Mouse (Mus musculus): ENCODE measurements around the gene Tex9. TPM values are rescaled to one million over a fixed set of nuclear protein-coding genes. Genes with fewer than 3 reads are reported as not detected.
"Not testable (repeated sequence)": the region's sequence is repeated elsewhere in the genome, so short reads cannot be mapped to it uniquely, and the experiment has no call there.

Gene Tex9
- polyA plus RNA-seq, 1 experiment: 0.85 TPM

DNA sequence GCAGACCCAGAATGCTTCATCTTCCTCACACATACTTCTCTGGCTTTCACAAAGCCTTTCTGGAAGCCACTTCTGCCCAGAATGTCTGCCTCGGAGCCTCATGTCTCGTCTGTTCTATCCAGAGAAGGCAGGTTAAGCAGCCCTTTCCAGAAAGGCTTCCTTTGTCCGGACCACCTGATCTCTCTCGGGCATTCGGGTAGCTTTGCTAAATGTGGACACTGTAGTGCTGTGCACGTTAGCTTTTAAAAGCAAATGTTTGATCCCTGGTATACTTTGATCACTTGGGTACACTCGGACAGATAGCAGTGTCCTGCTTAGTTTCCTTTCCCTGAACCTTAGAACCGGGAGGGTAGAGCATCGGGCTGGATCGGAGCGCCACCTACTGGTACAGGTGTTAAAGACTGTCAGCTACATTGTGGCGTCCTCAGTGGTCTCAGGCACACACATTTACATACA is 83.9 kb downstream of the Tex9 start:
- peak; percentile 90; the same call in 1 of the 2 replicates for TF ChIP-seq CTCF (IDR thresholded peaks at IDR 0.05; ENCODE audit: extremely low read depth, insufficient read length, insufficient replicate concordance, low read depth, low read length)
- no peak for TF ChIP-seq POLR2A (IDR thresholded peaks at IDR 0.05; ENCODE audit: low read depth, low read length)
- peak overlapping the region; percentile 34; the same call in 1 of the 2 replicates for H3K4me3 ChIP-seq (ENCODE audit: low read depth, low read length)
- no peaks in the 10 kb centered on the region; the same call in 1 of the 2 replicates for H3K4me1 ChIP-seq (ENCODE audit: control insufficient read depth, insufficient read depth, insufficient read length, low read length)
- H3K27ac ChIP-seq (ENCODE audit: insufficient read depth, low read depth, low read length): no peak overlapping the region
- no peaks in the 10 kb centered on the region for H3K36me3 ChIP-seq (ENCODE audit: control insufficient read depth, insufficient read depth, low read length)
- no peaks in the 10 kb centered on the region for H3K27me3 ChIP-seq (ENCODE audit: control insufficient read depth, insufficient read depth, low read length)
- WGBS: 6% methylated on average over 12 of the region's 12 CpGs

DNA sequence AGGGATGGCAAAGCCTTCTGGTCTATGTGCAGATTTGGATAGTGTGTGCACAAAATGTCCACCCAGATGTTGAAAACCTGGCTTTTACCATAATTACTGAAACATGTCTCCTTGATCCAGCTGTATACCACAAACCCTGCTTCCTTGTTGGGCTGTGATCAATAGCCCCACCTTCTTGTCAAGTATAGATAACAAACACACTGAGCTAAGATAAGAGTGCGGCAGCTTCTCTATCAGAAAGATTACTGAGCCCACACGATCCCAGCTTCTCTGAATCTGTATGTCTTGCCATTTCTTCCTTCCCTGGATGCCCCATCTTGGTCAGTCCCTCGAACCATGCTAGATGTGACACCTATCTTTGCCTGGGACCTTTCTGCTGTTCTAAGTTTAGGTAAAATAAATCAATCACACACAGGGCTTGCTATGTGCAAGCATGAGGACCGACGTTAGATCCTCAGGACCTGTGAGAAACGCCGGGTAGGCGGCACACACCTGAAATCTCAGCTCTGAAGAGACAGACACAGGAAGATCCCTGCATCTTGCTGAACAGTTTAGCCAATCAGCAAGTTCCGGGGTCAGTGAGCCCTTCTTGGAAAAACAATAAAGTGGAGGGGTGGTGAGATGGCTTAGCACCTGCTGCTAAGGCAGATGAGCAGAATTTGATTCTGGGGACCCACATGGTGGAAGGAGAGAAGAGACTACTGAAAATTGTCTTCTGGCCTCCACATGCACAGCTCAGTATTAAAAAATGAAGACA is 86.0 kb downstream of the Tex9 start:
- Histone ChIP-seq H3K36me3 (ENCODE audit: control insufficient read depth, insufficient read depth, low read length) (no peaks in the 10 kb centered on the region), H3K27ac (ENCODE audit: insufficient read depth, low read depth, low read length) (no peak overlapping the region), H3K27me3 (ENCODE audit: control insufficient read depth, insufficient read depth, low read length) (no peaks in the 10 kb centered on the region), H3K4me1 (ENCODE audit: control insufficient read depth, insufficient read depth, insufficient read length, low read length) (no peaks in the 10 kb centered on the region; the same call in 1 of the 2 replicates), H3K4me3 (ENCODE audit: low read depth, low read length) (no peak overlapping the region)
- WGBS: 71% methylated on average over 9 of the region's 9 CpGs
- TF ChIP-seq POLR2A (IDR thresholded peaks at IDR 0.05; ENCODE audit: low read depth, low read length) (no peak), CTCF (IDR thresholded peaks at IDR 0.05; ENCODE audit: extremely low read depth, insufficient read length, insufficient replicate concordance, low read depth, low read length) (no peak)

DNA sequence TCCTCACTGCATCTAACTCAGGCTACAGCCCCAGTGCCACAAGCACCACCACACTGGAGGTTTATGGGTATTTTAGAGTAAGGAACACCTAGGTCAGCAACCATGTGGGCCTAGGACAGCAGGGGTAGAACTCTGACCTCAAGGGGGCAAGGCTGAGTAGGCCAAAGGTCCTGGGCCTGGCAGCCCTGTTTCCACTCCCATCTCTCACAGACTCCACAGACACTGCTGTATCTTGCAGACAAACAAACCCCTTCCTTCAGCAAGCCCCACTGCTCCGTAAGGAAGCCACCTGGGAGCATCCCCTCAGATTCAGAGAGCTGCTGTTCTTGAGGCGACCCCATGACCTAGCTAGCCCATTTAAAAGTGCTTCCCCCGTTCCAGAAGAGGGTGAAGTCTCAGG is 87.1 kb downstream of the Tex9 start:
- 91% methylated on average over 3 of the region's 3 CpGs for WGBS
- TF ChIP-seq CTCF (IDR thresholded peaks at IDR 0.05; ENCODE audit: extremely low read depth, insufficient read length, insufficient replicate concordance, low read depth, low read length) (no peak), POLR2A (IDR thresholded peaks at IDR 0.05; ENCODE audit: low read depth, low read length) (no peak)
- H3K27ac ChIP-seq (ENCODE audit: insufficient read depth, low read depth, low read length): no peak overlapping the region
- no peaks in the 10 kb centered on the region for H3K27me3 ChIP-seq (ENCODE audit: control insufficient read depth, insufficient read depth, low read length)
- H3K36me3 ChIP-seq (ENCODE audit: control insufficient read depth, insufficient read depth, low read length): no peaks in the 10 kb centered on the region
- no peaks in the 10 kb centered on the region; the same call in 1 of the 2 replicates for H3K4me1 ChIP-seq (ENCODE audit: control insufficient read depth, insufficient read depth, insufficient read length, low read length)
- no peak overlapping the region for H3K4me3 ChIP-seq (ENCODE audit: low read depth, low read length)

DNA sequence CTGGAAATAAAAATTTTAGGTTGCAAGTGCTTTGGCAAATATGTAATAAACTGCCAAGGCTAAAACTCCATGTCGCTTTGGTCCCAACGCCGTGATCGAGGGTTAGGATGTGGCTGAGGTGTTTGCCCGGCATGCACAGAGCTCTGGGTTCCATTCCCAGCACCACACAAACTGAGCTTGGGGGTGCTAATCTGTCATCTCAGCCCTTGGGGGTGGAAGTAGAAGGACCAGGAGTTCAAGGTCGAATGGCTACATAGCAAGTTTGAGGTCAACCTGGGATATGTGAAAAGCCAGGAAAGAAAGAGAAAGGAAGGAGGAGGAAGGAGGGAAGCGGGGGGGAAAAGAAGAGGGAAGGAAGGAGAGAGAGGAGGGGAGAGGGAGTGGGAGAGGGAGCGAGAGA is 87.6 kb downstream of the Tex9 start:
- no peaks in the 10 kb centered on the region for H3K36me3 ChIP-seq (ENCODE audit: control insufficient read depth, insufficient read depth, low read length)
- no peak for TF ChIP-seq CTCF (IDR thresholded peaks at IDR 0.05; ENCODE audit: extremely low read depth, insufficient read length, insufficient replicate concordance, low read depth, low read length)
- TF ChIP-seq POLR2A (IDR thresholded peaks at IDR 0.05; ENCODE audit: low read depth, low read length): no peak
- WGBS: 87% methylated on average over 8 of the region's 8 CpGs
- no peaks in the 10 kb centered on the region; the same call in 1 of the 2 replicates for H3K4me1 ChIP-seq (ENCODE audit: control insufficient read depth, insufficient read depth, insufficient read length, low read length)
- no peak overlapping the region for H3K4me3 ChIP-seq (ENCODE audit: low read depth, low read length)
- H3K27ac ChIP-seq (ENCODE audit: insufficient read depth, low read depth, low read length): no peak overlapping the region
- no peaks in the 10 kb centered on the region for H3K27me3 ChIP-seq (ENCODE audit: control insufficient read depth, insufficient read depth, low read length)

DNA sequence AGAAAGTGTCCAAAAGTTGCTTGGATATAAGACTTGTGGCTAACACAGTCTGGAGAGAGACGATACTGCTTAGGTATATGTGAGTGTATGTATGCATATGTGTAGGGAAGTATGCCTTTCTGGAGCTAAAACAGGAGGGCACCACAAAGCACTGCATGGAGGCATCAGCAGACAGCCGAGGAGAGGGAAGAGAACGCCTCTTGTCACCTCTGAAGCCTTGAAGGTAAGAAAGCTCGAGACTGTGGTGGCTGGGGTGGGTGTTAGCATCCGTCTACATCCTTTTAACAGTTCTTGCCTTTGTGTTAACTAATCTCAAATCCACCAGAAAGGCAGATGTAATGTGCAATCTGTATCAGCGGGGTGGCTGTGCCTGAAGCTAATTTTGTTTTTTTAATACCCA is 88.6 kb downstream of the Tex9 start:
- no peaks in the 10 kb centered on the region for H3K36me3 ChIP-seq (ENCODE audit: control insufficient read depth, insufficient read depth, low read length)
- no peaks in the 10 kb centered on the region for H3K27me3 ChIP-seq (ENCODE audit: control insufficient read depth, insufficient read depth, low read length)
- TF ChIP-seq CTCF (IDR thresholded peaks at IDR 0.05; ENCODE audit: extremely low read depth, insufficient read length, insufficient replicate concordance, low read depth, low read length) (no peak), POLR2A (IDR thresholded peaks at IDR 0.05; ENCODE audit: low read depth, low read length) (no peak)
- no peak overlapping the region for H3K4me3 ChIP-seq (ENCODE audit: low read depth, low read length)
- 82% methylated on average over 6 of the region's 6 CpGs for WGBS
- no peak overlapping the region for H3K27ac ChIP-seq (ENCODE audit: insufficient read depth, low read depth, low read length)
- H3K4me1 ChIP-seq (ENCODE audit: control insufficient read depth, insufficient read depth, insufficient read length, low read length): no peaks in the 10 kb centered on the region; the same call in 1 of the 2 replicates

DNA sequence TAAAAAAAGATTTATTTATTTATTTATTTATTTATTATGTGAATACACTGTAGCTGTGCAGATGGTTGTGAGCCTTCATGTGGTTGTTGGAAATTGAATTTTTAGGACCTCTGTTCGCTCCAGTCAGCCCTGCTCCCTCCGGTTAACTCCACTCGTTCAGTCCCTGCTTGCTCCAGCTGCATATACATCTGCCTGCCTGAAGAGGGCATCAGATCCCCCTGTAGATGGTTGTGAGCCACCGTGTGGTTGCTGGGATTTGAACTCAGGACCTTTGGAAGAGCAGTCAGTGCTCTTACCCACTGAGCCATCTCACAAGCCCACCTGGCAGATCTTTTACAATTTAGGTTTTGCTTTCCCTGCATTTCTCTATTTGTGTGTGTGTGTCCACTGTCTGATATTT is 90.2 kb downstream of the Tex9 start:
- not testable (repeated sequence) for H3K4me3 ChIP-seq (ENCODE audit: low read depth, low read length); H3K27me3 ChIP-seq (ENCODE audit: control insufficient read depth, insufficient read depth, low read length); H3K4me1 ChIP-seq (ENCODE audit: control insufficient read depth, insufficient read depth, insufficient read length, low read length); H3K27ac ChIP-seq (ENCODE audit: insufficient read depth, low read depth, low read length); H3K36me3 ChIP-seq (ENCODE audit: control insufficient read depth, insufficient read depth, low read length)
- 69% methylated on average over 4 of the region's 4 CpGs for WGBS

Other genes starting within 250 kb of the Tex9 start
- gene Zfp280d, start 217.4 kb downstream of the Tex9 start, polyA plus RNA-seq (2012; rRNA removed): 1.2 and 2.4 TPM in 2 replicates
- gene Mns1, start 54.2 kb downstream of the Tex9 start, polyA plus RNA-seq (2012; rRNA removed): 0.09 and 0.19 TPM in 2 replicates
- gene Rfx7, start 40.0 kb upstream of the Tex9 start, polyA plus RNA-seq (2012; rRNA removed): 2.0 and 4.7 TPM in 2 replicates
- gene Nedd4, start 170.1 kb upstream of the Tex9 start, polyA plus RNA-seq (2012; rRNA removed): 12.3 and 18.7 TPM in 2 replicates